8 mouse cellular contexts compared by ENCODE assay signal in the genomic region with DNA sequence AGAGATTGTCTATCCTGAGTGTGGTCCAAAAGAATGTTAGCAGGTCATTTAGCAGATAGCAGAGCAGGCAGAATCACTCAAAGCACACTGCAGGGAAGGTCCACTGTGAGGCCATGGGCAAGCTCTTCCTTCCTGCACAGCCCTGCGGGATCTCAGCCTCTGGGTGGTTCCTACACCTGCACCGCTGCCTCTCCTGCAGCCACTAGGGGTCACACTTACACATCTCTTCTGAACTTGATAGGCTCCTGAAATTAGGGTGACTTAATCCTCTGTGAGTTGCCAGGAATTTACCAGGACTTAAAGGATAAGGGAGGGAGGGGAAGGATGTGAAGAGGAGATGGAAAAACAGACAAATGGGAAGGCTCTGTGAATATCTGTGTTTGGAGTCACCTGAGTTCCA.
A peak's percentile ranks its signal among the peaks of the same experiment; 100 is the strongest.
DNase-seq lines count a peak whose midpoint lies in the region; ATAC-seq and TF ChIP-seq lines count a peak whose summit lies in the region.

No protein-coding gene starts in this region.

- H3K4me2 ChIP-seq in midbrain, embryonic 15.5 days = no peak overlapping the region
- H3K4me2 ChIP-seq in stomach, postnatal 0 days (replicated peaks; ENCODE audit: low read depth) = no peak overlapping the region

- TF ChIP-seq POLR2A in heart, adult 2 months (IDR thresholded peaks at IDR 0.05; ENCODE audit: insufficient read depth, low read depth, low read length) = no peak

- peak; percentile 11 to 27 for DNase-seq in heart, adult 2 months
- no peak for DNase-seq in heart, adult 11 months
- peak; percentile 78 to 81 for DNase-seq in cerebellum, postnatal 10 days
- DNase-seq in frontal cortex, postnatal 25 days (ENCODE audit: low spot score in 2 of 2) = peak; percentile 41 to 66
- peak; percentile 59 for DNase-seq in kidney, adult 9 months
- peak; percentile 66 for DNase-seq in left cerebral cortex, postnatal 4 days
- DNase-seq in stomach, postnatal 0 days (ENCODE audit: low spot score) = peak; percentile 58

- no peaks in the 10 kb centered on the region for H3K9me3 ChIP-seq in midbrain, embryonic 15.5 days
- no peaks in the 10 kb centered on the region for H3K9me3 ChIP-seq in stomach, postnatal 0 days (ENCODE audit: control insufficient read depth, low read length)

- intact Hi-C loops in heart, adult 2 months (cut with DNase I) = loop anchor here (5.0 kb wide), 1 partner anchor 317 kb away; no protein-coding TSS in a partner anchor
- intact Hi-C loops in left cerebral cortex, postnatal 4 days (cut with DNase I) = no loop called here

- TF ChIP-seq EP300 in heart, adult 2 months (IDR thresholded peaks at IDR 0.05; ENCODE audit: insufficient read depth, low read depth, low read length) = no peak
- TF ChIP-seq EP300 in stomach, postnatal 0 days (optimal IDR thresholded peaks at IDR 0.05) = no peak

- WGBS in heart, adult 2 months = 2% methylated on average over 2 of the region's 2 CpGs
- WGBS in midbrain, embryonic 15.5 days = 0% methylated on average over 2 of the region's 2 CpGs
- 0% methylated on average over 2 of the region's 2 CpGs for WGBS in stomach, postnatal 0 days

- H3K79me2 ChIP-seq in heart, adult 2 months (replicated peaks; ENCODE audit: control insufficient read depth, insufficient read depth, low read length) = no peaks in the 10 kb centered on the region

- no peaks in the 10 kb centered on the region for H3K27me3 ChIP-seq in heart, adult 2 months (ENCODE audit: control insufficient read depth, insufficient read depth, low read length)
- H3K27me3 ChIP-seq in midbrain, embryonic 15.5 days (replicated peaks) = no peaks in the 10 kb centered on the region
- H3K27me3 ChIP-seq in stomach, postnatal 0 days (ENCODE audit: control insufficient read depth, insufficient read depth, low read length) = no peaks in the 10 kb centered on the region

- no peak overlapping the region for H3K27ac ChIP-seq in heart, adult 2 months
- H3K27ac ChIP-seq in midbrain, embryonic 15.5 days = no peak overlapping the region
- H3K27ac ChIP-seq in stomach, postnatal 0 days (replicated peaks) = no peak overlapping the region

- ATAC-seq in midbrain, embryonic 15.5 days (replicated peaks) = peak; percentile 70
- 0 out of 2 replicates have a peak, but pooled peaks have one; percentile 42 for ATAC-seq in stomach, postnatal 0 days (ENCODE audit: low FRiP score, low TSS enrichment)

- H3K9ac ChIP-seq in heart, adult 2 months (ENCODE audit: low read depth, low read length) = no peak overlapping the region
- H3K9ac ChIP-seq in midbrain, embryonic 15.5 days = no peak overlapping the region
- no peak overlapping the region for H3K9ac ChIP-seq in stomach, postnatal 0 days (ENCODE audit: low read length)

- no peaks in the 10 kb centered on the region for H3K36me3 ChIP-seq in heart, adult 2 months (ENCODE audit: control insufficient read depth, insufficient read depth, low read length)
- H3K36me3 ChIP-seq in midbrain, embryonic 15.5 days (replicated peaks) = no peaks in the 10 kb centered on the region
- no peaks in the 10 kb centered on the region for H3K36me3 ChIP-seq in stomach, postnatal 0 days (ENCODE audit: control insufficient read depth, insufficient read depth, low read length)

- H3K4me1 ChIP-seq in heart, adult 2 months (ENCODE audit: control insufficient read depth, insufficient read depth, low read length) = no peaks in the 10 kb centered on the region
- peaks cover 21% of the 10 kb centered on the region for H3K4me1 ChIP-seq in midbrain, embryonic 15.5 days
- no peaks in the 10 kb centered on the region for H3K4me1 ChIP-seq in stomach, postnatal 0 days (replicated peaks; ENCODE audit: control insufficient read depth, insufficient read depth)

- no peak overlapping the region for H3K4me3 ChIP-seq in heart, adult 2 months
- no peak overlapping the region for H3K4me3 ChIP-seq in midbrain, embryonic 15.5 days
- no peak overlapping the region for H3K4me3 ChIP-seq in stomach, postnatal 0 days (ENCODE audit: low read depth, low read length)

- TF ChIP-seq CTCF in heart, adult 2 months (IDR thresholded peaks at IDR 0.05) = peak; percentile 82
- TF ChIP-seq CTCF in stomach, postnatal 0 days (IDR thresholded peaks at IDR 0.05; ENCODE audit: low read depth) = peak; percentile 84
